Mouse (Mus musculus): Measurements from ENCODE around the gene Kcnip1. TPM values are rescaled to one million over a fixed set of nuclear protein-coding genes. Genes with fewer than 3 reads are reported as not detected.
A peak's percentile ranks its signal among the peaks of the same experiment; 100 is the strongest.

The Kcnip1 gene
- polyA plus RNA-seq, 1 experiment from 2014 or later: 0.74 TPM

DNA sequence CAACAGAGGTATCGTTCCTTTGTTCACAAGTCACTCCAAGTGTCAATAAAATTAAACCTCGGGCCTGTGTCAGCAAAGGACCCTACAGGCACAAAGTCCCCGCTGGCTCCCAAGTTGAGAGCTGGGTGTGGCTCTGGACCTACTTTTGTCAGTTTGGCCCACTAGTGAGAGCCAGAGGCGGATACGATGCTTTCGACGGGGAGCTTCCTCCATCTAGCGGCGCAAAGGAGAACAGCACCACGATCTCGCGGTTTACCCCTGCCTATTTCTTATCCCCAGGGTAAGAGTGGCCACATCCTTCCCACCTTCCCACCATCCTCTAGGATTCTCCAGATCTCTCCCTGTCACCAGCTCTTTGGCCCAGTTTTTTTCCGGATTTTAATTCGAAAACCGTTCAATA is 378.7 kb downstream of the Kcnip1 start:
- Histone ChIP-seq H3K27ac (no peak overlapping the region), H3K36me3 (no peaks in the 10 kb centered on the region), H3K27me3 (ENCODE audit: low read depth, poor library complexity, severe bottlenecking) (no peaks in the 10 kb centered on the region), H3K4me1 (no peaks in the 10 kb centered on the region), H3K4me3 (no peak overlapping the region), H3K9me3 (replicated peaks) (no peaks in the 10 kb centered on the region)
- 8% methylated on average over 15 of the region's 15 CpGs for WGBS
- peak; percentile 84 for DNase-seq (ENCODE audit: low spot score)

DNA sequence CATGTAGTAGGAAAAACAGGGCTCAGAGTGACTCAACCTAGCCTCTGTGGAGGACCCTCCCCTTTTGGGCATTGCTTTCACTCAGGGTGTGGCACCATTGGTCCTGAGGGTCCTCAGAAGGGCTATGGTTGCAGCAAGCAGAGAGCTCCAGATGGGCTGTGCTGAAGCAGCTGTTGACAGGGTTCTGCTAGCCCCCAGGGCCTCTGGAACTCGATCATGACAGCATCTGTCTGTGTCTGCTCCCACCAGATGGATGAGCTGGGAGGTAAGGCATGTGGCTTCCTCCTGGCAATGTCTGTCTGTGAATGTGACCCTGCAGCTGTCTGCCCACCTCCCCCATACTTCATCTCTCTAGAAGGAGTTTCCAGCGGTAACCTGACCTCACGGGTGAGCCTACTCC is 385.2 kb downstream of the Kcnip1 start:
- Histone ChIP-seq H3K27ac (no peak overlapping the region), H3K9me3 (replicated peaks) (no peaks in the 10 kb centered on the region), H3K4me1 (peaks cover 19% of the 10 kb centered on the region), H3K36me3 (no peaks in the 10 kb centered on the region), H3K4me3 (no peak overlapping the region), H3K27me3 (ENCODE audit: low read depth, poor library complexity, severe bottlenecking) (no peaks in the 10 kb centered on the region)
- DNase-seq (ENCODE audit: low spot score): peak; percentile 39
- WGBS: 10% methylated on average over 3 of the region's 3 CpGs

DNA sequence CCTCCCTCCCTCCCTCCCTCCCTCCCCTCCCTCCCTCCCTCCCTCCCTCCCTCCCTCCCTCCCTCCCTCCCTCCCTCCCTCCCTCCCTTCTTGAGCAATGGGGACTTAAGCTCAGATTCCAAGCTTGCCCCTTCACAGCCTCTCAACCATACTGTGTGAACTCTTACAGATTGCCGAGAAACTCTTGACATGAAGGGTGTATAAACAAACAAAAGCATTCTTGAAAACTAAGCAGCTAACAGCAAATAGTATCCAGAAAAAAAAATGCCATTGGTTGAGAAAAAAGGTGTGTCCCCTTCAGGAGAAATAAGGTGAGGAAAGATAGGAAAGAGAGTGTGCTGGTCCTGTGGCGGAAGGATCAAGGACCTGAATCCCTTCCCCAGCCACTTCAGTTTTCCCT is 389.8 kb downstream of the Kcnip1 start:
- Histone ChIP-seq H3K27me3 (ENCODE audit: low read depth, poor library complexity, severe bottlenecking) (no peaks in the 10 kb centered on the region), H3K9me3 (replicated peaks) (no peaks in the 10 kb centered on the region), H3K36me3 (no peaks in the 10 kb centered on the region), H3K27ac (no peak overlapping the region), H3K4me1 (peaks cover 13% of the 10 kb centered on the region), H3K4me3 (no peak overlapping the region)
- DNase-seq (ENCODE audit: low spot score): no peak
- 66% methylated on average over 2 of the region's 2 CpGs for WGBS

DNA sequence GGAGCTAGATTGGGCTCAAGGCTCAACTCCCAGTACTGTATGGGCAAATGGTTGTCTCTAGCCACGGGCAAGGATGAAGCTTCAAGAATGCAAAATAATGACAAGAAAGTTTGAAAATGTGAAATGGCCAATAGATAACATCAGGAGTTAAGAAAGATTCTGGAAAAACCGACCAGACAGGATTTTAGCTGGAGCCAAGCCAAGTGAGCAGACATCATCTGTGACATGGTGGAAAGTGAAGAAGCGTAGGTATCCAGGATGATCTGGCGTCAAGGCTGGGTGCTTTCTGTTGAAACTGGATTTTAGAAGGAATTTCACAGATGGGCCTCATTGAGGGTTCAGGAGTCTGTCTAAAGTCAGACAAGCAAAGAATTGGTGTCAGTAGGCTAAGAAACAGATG is 394.0 kb downstream of the Kcnip1 start, which contains the start of gene D130052B06Rik:
D130052B06Rik (plus strand) TSS at position 317 of the 400 bp plus-strand sequence.
- no peak within 1 kb of the TSS for H3K27ac ChIP-seq
- H3K4me1 ChIP-seq: no peaks in the 10 kb centered on the region
- H3K4me3 ChIP-seq: no peak within 1 kb of the TSS
- no peak for DNase-seq (ENCODE audit: low spot score)
- H3K27me3 ChIP-seq (ENCODE audit: low read depth, poor library complexity, severe bottlenecking): no peaks in the 10 kb centered on the region
- H3K9me3 ChIP-seq (replicated peaks): no peaks in the 10 kb centered on the region
- no peaks in the 10 kb centered on the region for H3K36me3 ChIP-seq
- WGBS: 82% methylated on average over 4 of the region's 4 CpGs

DNA sequence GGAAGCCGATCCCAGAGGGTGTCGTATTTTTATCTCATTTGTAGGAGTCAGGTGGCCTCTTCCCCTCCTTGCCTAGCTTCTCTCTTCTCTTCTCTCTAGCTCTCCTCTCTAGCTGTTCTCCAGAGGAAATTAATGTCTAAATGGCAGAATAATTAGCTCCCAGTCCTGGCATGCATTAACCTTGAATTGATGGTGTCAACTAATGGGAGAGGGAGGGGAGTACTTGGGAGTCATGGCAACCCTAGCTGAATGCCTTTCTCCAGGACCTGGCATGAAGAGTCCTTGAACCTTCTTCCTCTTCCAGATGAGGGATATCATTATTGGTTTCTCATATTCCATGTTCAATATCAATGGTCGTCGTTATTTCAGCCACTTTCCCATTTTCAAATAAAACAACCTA is 396.3 kb downstream of the Kcnip1 start:
- H3K4me3 ChIP-seq: no peak overlapping the region
- no peaks in the 10 kb centered on the region for H3K36me3 ChIP-seq
- no peaks in the 10 kb centered on the region for H3K4me1 ChIP-seq
- no peaks in the 10 kb centered on the region for H3K27me3 ChIP-seq (ENCODE audit: low read depth, poor library complexity, severe bottlenecking)
- H3K9me3 ChIP-seq (replicated peaks): no peaks in the 10 kb centered on the region
- no peak overlapping the region for H3K27ac ChIP-seq
- no peak for DNase-seq (ENCODE audit: low spot score)
- 77% methylated on average over 4 of the region's 4 CpGs for WGBS

DNA sequence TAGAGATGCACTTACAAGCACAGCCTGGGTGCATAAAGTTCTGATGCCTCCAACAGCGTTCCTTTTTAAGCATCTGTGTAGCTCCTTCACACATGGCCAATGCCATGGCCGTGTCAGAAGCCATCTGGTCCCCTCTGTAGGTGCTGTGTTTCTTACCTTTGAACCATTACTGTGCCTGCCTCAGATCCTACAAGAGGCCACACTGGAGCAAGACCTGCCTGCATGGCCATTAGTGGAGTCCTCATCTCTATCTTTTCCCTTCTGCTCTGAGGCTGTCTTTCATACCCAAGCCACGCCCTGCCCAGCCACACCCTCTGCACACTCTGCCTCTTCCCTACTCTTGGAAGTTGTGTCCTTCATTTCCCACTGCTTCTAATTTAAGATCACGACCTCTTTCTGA is 400.1 kb downstream of the Kcnip1 start:
- 79% methylated on average over 4 of the region's 4 CpGs for WGBS
- Histone ChIP-seq H3K27ac (no peak overlapping the region), H3K4me1 (no peaks in the 10 kb centered on the region), H3K4me3 (no peak overlapping the region), H3K36me3 (no peaks in the 10 kb centered on the region), H3K9me3 (replicated peaks) (no peaks in the 10 kb centered on the region), H3K27me3 (ENCODE audit: low read depth, poor library complexity, severe bottlenecking) (no peaks in the 10 kb centered on the region)
- DNase-seq (ENCODE audit: low spot score): no peak

DNA sequence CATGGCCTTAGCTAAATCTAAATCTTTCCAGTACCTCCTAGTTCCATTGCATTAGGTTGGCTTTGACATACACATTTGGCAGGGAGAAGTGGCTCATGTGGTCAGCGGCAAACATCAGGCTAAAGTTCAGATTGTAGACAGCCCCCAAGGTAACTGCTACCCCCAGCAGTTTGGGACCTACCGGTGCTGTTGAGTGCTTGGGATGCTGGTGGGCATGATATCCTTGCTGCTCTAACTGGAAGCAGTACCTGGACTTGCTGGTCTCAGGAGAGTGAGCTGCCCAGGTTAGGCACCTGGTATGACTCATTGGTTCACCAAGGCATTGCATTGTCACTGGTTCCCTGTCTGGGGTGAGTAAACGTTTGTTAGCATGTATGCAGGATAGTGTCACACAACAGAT is 402.2 kb downstream of the Kcnip1 start:
- DNase-seq (ENCODE audit: low spot score): no peak
- WGBS: 95% methylated on average over 3 of the region's 3 CpGs

DNA sequence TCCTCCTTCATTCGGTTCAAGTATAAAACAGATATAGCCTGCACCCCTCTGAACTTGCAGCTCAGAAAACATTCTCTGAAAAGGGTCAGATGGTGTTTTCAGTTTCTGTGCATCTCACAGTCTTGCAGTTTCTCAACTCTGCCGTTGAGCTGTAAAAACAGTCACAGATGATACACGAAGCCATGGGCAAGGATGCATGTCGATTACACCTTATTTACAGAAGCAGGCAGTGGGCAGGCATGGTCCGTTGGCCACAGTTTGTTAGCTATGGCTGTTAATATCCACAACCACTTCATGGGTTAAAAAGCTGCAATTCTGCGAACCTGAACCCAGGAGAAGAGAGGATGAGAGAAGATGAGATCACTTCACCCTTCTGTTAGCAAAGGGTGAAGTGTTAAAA is 406.3 kb downstream of the Kcnip1 start:
- WGBS: 87% methylated on average over 6 of the region's 6 CpGs
- no peak for DNase-seq (ENCODE audit: low spot score)
- H3K4me3 ChIP-seq: no peak overlapping the region
- no peak overlapping the region for H3K27ac ChIP-seq
- H3K9me3 ChIP-seq (replicated peaks): no peaks in the 10 kb centered on the region
- no peaks in the 10 kb centered on the region for H3K4me1 ChIP-seq
- no peaks in the 10 kb centered on the region for H3K36me3 ChIP-seq
- H3K27me3 ChIP-seq (ENCODE audit: low read depth, poor library complexity, severe bottlenecking): no peaks in the 10 kb centered on the region

More for the DNA sequence above, 402.2 kb downstream of the Kcnip1 start:
- H3K9me3 ChIP-seq (replicated peaks): no peaks in the 10 kb centered on the region
- no peaks in the 10 kb centered on the region for H3K27me3 ChIP-seq (ENCODE audit: low read depth, poor library complexity, severe bottlenecking)
- no peak overlapping the region for H3K4me3 ChIP-seq
- no peaks in the 10 kb centered on the region for H3K36me3 ChIP-seq
- H3K27ac ChIP-seq: no peak overlapping the region
- no peaks in the 10 kb centered on the region for H3K4me1 ChIP-seq

DNA sequence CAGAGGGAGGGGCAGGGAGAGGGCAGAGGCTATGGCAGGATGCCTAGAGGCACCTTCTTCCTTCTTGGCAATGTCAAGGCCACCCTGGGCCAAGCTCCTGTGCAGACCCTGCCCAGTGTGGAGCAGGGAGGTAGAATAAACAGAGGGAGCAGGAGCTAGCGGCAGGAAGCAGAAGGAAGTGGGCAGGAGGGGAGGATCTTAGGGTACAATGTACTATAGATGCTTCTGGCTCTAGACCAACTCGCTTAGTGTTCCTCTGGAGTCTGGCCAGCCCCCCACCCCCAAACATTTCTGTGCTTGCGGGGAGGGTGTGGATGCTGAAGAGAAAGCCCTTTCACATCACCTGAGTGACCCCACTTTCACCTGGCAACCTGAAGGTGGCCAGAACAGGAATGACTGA is 413.3 kb downstream of the Kcnip1 start:
- DNase-seq (ENCODE audit: low spot score): no peak
- Histone ChIP-seq H3K4me3 (no peak overlapping the region), H3K27me3 (ENCODE audit: low read depth, poor library complexity, severe bottlenecking) (no peaks in the 10 kb centered on the region), H3K27ac (no peak overlapping the region), H3K36me3 (no peaks in the 10 kb centered on the region), H3K9me3 (replicated peaks) (no peaks in the 10 kb centered on the region), H3K4me1 (no peaks in the 10 kb centered on the region)
- WGBS: 70% methylated on average over 3 of the region's 3 CpGs

Other genes with a start within 250 kb of the Kcnip1 start
- 0.10 TPM in 2 replicates for gene Kcnmb1, start 30.1 kb downstream of the Kcnip1 start, polyA plus RNA-seq (2016; fragmentation: Nextera tagmentation; extraction: Ambion mirVana)
- gene Lcp2, start 53.8 kb upstream of the Kcnip1 start, polyA plus RNA-seq (2016; fragmentation: Nextera tagmentation; extraction: Ambion mirVana): 1.0 and 1.2 TPM in 2 replicates
- not detected in 2 replicates for gene 4930469K13Rik, start 105.4 kb upstream of the Kcnip1 start, polyA plus RNA-seq (2016; fragmentation: Nextera tagmentation; extraction: Ambion mirVana)
- not detected in 2 replicates for gene Foxi1, start 214.9 kb upstream of the Kcnip1 start, polyA plus RNA-seq (2016; fragmentation: Nextera tagmentation; extraction: Ambion mirVana)